Mouse (Mus musculus) liver, postnatal 0 days (tissue): ENCODE results near the gene Slc6a3. TPM values are rescaled to one million over a fixed set of nuclear protein-coding genes. Genes with fewer than 3 reads are reported as not detected.

ENCODE experiments used
- ATAC-seq: fragments of 200-750 bp; cut with Nextera tagmentation; 2 replicates; pipeline ENCODE4 v1.8.0; 2017; ENCODE audit warnings: mild to moderate bottlenecking, moderate library complexity
- DNase-seq: peaks from one replicate; pipeline ENCODE4 v3.0.0-alpha.2; 2016
- H3K27ac ChIP-seq: fragments of 300-500 bp; sonication (generic); 2 replicates; pipeline ENCODE4 v1.5.1; 2014; ENCODE audit warnings: antibody characterized with exemption, moderate library complexity, mild to moderate bottlenecking, low read depth
- H3K27me3 ChIP-seq: fragments of 300-500 bp; sonication (generic); 2 replicates; pipeline ENCODE4 v1.6.1; 2014; ENCODE audit warnings: low read length, control low read depth, mixed read lengths; ENCODE audit not compliant: insufficient read depth
- H3K36me3 ChIP-seq: fragments of 300-500 bp; sonication (generic); replicated peaks from 2 replicates; pipeline ENCODE4 v1.6.1; 2014; ENCODE audit warnings: mild to moderate bottlenecking, control low read depth, low read length, moderate library complexity, mixed read lengths; ENCODE audit not compliant: insufficient read depth
- H3K4me1 ChIP-seq: fragments of 300-500 bp; sonication (generic); 2 replicates; pipeline ENCODE4 v1.6.1; 2014; ENCODE audit warnings: antibody characterized with exemption, mild to moderate bottlenecking, control low read depth; ENCODE audit not compliant: insufficient read depth
- H3K4me2 ChIP-seq: fragments of 300-500 bp; sonication (generic); 2 replicates; pipeline ENCODE4 v1.6.1; 2014; ENCODE audit warnings: low read depth, mild to moderate bottlenecking, low read length, moderate library complexity, mixed read lengths
- H3K4me3 ChIP-seq: fragments of 300-500 bp; sonication (generic); 2 replicates; pipeline ENCODE4 v1.5.1; 2014; ENCODE audit warnings: low read depth, low read length
- H3K9ac ChIP-seq: fragments of 300-500 bp; sonication (generic); replicated peaks from 2 replicates; pipeline ENCODE4 v1.6.1; 2014; ENCODE audit warnings: mild to moderate bottlenecking, moderate library complexity
- H3K9me3 ChIP-seq: fragments of 300-500 bp; sonication (generic); 2 replicates; pipeline ENCODE4 v1.6.1; 2016; ENCODE audit warnings: mild to moderate bottlenecking, control low read depth, low read length, mixed read lengths
- CTCF ChIP-seq: sonication (generic); IDR thresholded peaks from 2 replicates; pipeline ENCODE4 v1.5.1; 2016; ENCODE audit warnings: antibody characterized with exemption, low read depth
- EP300 ChIP-seq: IDR thresholded peaks from 2 replicates; pipeline ENCODE4 v1.6.1; 2016; ENCODE audit warnings: antibody characterized with exemption, low read depth, mild to moderate bottlenecking
- WGBS: fragments of 180-500 bp; shearing (Covaris S2); extraction: QIAGEN DNeasy Blood & Tissue Kit; methylation state at CpG from one replicate; pipeline ENCODE4 v1.1.7; 2014; ENCODE audit not compliant: insufficient replicate concordance; 5-methylcytosine and 5-hydroxymethylcytosine counted together
- polyA plus RNA-seq: library from polyadenylated mRNA; unstranded; fragments of >200 nt; fragmentation: Nextera tagmentation; extraction: Ambion mirVana; gene quantifications from 2 replicates; pipeline ENCODE4 v1.2.1, GENCODE M21; 2015

Gene Slc6a3
- polyA plus RNA-seq, 1 experiment from 2014 or later, result 0.34 TPM

DNA sequence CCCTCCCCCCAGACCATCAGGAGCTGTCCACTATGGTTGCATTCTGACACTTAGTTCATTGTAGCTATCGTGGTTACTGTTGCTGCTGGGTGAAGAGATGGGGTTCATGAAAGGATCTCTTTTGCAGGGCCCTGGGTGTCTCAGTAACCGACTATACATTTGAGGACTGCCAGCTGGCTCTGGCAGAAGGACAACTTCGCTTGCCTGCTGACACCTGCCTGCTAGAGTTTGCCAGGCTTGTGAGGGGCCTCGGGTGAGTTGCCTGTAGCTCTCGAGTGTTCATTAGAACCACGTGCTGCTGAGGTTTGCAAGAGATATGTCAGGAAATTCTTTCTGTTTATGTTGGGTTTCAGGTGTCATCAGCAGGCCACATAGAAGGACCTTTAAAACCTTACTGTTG is 26.7 kb upstream of the Slc6a3 start:
- ATAC-seq, result no peak
- peaks cover 83% of the 10 kb centered on the region for H3K36me3 ChIP-seq

DNA sequence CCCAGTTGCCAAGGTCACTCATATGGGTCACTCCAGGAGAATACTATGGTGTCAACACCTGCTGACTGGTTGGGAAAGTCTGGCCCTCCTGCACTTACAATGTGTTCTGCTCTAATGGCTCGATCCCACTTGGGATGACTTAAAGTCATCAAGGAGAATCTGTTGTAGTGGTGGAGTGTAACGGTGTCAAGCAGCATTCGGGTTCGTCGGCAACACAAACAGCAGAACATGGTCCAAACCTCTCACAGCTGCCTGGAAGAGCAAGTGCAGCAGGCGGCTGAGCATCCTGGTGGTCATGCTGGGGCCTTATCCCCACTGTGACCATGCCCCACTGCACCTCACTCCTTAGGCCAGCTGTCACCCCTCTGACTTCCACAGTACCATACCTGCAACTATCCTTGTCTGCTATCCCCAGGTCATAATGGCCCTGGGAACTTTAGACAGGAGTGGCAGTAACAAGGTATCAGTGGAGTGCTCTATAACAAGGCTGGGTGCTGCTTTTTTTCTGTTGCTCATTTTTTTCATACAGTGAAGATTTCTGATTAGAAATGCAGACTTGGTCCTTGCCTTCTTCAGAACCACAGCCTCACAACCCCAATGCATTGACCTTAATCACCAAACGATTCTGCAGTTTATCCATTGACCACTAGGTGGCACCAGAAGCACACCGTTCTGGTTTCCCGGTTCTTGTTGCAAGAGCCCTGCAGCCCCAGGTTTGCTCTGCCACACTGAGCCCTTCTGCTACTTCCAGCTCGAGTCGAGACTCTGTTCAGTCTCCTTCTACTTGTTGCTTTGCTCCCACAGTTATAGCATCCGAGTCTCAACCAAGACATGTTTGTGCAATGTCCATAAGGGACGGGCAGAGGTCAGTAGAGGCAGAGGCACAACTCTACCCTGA is 23.5 kb upstream of the Slc6a3 start:
- DNase-seq, result peak; percentile 82
- H3K4me2 ChIP-seq, result no peak overlapping the region
- no peaks in the 10 kb centered on the region for H3K9me3 ChIP-seq
- peak; percentile 58; the same call in 1 of the 2 replicates for ATAC-seq
- TF ChIP-seq CTCF (peak; percentile 94), EP300 (no peak)
- no peak overlapping the region for H3K9ac ChIP-seq
- no peaks in the 10 kb centered on the region for H3K27me3 ChIP-seq
- H3K4me3 ChIP-seq, result no peak overlapping the region
- peaks cover 71% of the 10 kb centered on the region for H3K36me3 ChIP-seq
- WGBS, result 60% methylated on average over 13 of the region's 13 CpGs
- H3K4me1 ChIP-seq, result no peaks in the 10 kb centered on the region
- no peak overlapping the region for H3K27ac ChIP-seq

More for the DNA sequence above, 26.7 kb upstream of the Slc6a3 start:
- 87% methylated on average over 6 of the region's 6 CpGs for WGBS
- Histone ChIP-seq H3K4me3 (no peak overlapping the region), H3K4me1 (no peaks in the 10 kb centered on the region), H3K27ac (no peak overlapping the region), H3K27me3 (no peaks in the 10 kb centered on the region), H3K9ac (no peak overlapping the region), H3K4me2 (no peak overlapping the region), H3K9me3 (no peaks in the 10 kb centered on the region)
- no peak for DNase-seq
- TF ChIP-seq EP300 (no peak), CTCF (no peak)

GRCm38 (mm10) chr13:73516886-73517285 is 19.7 kb upstream of the Slc6a3 start:
- H3K4me1 ChIP-seq, result no peaks in the 10 kb centered on the region
- TF ChIP-seq CTCF (no peak), EP300 (no peak)
- H3K4me3 ChIP-seq, result no peak overlapping the region
- no peak overlapping the region for H3K4me2 ChIP-seq
- H3K9me3 ChIP-seq, result no peaks in the 10 kb centered on the region
- H3K36me3 ChIP-seq, result peaks cover 38% of the 10 kb centered on the region
- H3K27ac ChIP-seq, result no peak overlapping the region
- H3K27me3 ChIP-seq, result no peaks in the 10 kb centered on the region
- 83% methylated on average over 4 of the region's 4 CpGs for WGBS
- DNase-seq (no peak), ATAC-seq (no peak)
- no peak overlapping the region for H3K9ac ChIP-seq

- WGBS, result 64% methylated on average over 3 of the region's 3 CpGs
- H3K4me1 ChIP-seq, result peaks cover 8% of the 10 kb centered on the region
- H3K4me2 ChIP-seq, result no peak overlapping the region
- H3K27me3 ChIP-seq, result peaks cover 36% of the 10 kb centered on the region
- H3K9me3 ChIP-seq, result no peaks in the 10 kb centered on the region
- no peaks in the 10 kb centered on the region for H3K36me3 ChIP-seq
- TF ChIP-seq EP300 (no peak), CTCF (no peak)
- no peak overlapping the region for H3K9ac ChIP-seq
- H3K4me3 ChIP-seq, result no peak overlapping the region
- H3K27ac ChIP-seq, result no peak overlapping the region
- ATAC-seq, result no peak
- no peak for DNase-seq
Measured at GRCm38 (mm10) chr13:73533716-73534115, 2.8 kb upstream of the Slc6a3 start.

DNA sequence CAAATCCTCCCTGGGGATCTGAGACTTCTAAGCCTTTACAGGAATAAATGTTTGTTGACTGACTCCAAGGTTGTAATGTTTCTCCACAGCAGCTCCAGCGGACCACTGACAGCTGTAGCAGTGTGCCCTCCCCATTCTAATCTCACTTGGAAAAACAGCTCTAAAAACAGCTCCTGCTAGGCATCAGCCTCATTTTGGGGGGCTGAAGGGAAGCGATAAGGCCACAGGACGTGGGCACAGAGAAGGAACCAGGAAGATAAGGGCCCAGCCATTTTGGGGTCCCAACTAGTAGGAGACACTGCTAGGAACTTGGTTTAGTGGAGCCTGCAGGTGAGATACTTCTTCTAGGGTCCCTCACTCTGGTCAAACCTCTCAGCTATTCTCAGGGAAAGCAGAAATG is 1.3 kb upstream of the Slc6a3 start:
- TF ChIP-seq CTCF (no peak), EP300 (no peak)
- no peaks in the 10 kb centered on the region for H3K9me3 ChIP-seq
- H3K4me2 ChIP-seq, result peak overlapping the region; percentile 65; the same call in 1 of the 2 replicates
- H3K9ac ChIP-seq, result no peak overlapping the region
- no peak for ATAC-seq
- no peak overlapping the region for H3K27ac ChIP-seq
- peaks cover 8% of the 10 kb centered on the region for H3K4me1 ChIP-seq
- H3K27me3 ChIP-seq, result peaks cover 36% of the 10 kb centered on the region
- DNase-seq, result no peak
- 25% methylated on average over 3 of the region's 3 CpGs for WGBS
- no peak overlapping the region for H3K4me3 ChIP-seq
- no peaks in the 10 kb centered on the region for H3K36me3 ChIP-seq

- no peak overlapping the region for H3K27ac ChIP-seq
- peaks cover 8% of the 10 kb centered on the region for H3K4me1 ChIP-seq
- H3K9ac ChIP-seq, result no peak overlapping the region
- DNase-seq, result no peak
- peak; percentile 25; the same call in 1 of the 2 replicates for ATAC-seq
- WGBS, result 18% methylated on average over 13 of the region's 13 CpGs
- peak overlapping the region; percentile 32; the same call in 1 of the 2 replicates for H3K4me3 ChIP-seq
- no peaks in the 10 kb centered on the region for H3K9me3 ChIP-seq
- no peak for TF ChIP-seq EP300
- TF ChIP-seq CTCF, result no peak
- peak overlapping the region; percentile 65 for H3K4me2 ChIP-seq
- H3K36me3 ChIP-seq, result no peaks in the 10 kb centered on the region
- H3K27me3 ChIP-seq, result peaks cover 36% of the 10 kb centered on the region
Measured at GRCm38 (mm10) chr13:73536824-73537223, 277 bp downstream of the Slc6a3 start.
